Mouse (Mus musculus) heart, postnatal 0 days (tissue): ENCODE measurements at regions not wholly inside any gene's neighbourhood (a gene's known extent, or its start where the extent isn't known, plus 50 kb on each side); places are given as distances from the start of the nearest gene placed in this dataset.

Source experiments
- CTCF ChIP-seq: IDR thresholded peaks from 2 replicates; pipeline ENCODE4 v1.5.1; 2016; ENCODE audit warnings: antibody characterized with exemption, control low read depth, low read depth
- EP300 ChIP-seq: IDR thresholded peaks from 2 replicates; pipeline ENCODE4 v1.6.1; 2016; ENCODE audit warnings: antibody characterized with exemption, low read depth

DNA sequence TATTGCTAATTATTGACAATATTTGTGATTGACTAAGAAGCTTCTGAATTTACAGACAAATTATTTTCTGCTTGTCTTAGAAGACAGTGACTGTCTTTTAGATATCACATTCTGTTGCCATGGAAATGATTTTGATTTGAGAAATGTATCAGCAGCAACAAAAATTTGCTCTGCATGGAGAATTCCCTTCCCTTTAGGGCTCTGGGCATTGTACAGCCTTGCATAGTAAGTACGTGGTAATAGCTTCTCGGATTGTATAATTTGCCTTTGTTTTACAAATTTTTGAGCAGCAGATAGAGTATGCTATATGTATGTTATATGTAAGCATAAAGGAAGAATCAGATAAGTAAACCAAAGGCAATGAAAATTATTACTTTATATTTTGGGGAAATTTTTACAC is 976.1 kb downstream of the Olfm4 start:
- TF ChIP-seq CTCF (no peak), EP300 (no peak)
